Mouse (Mus musculus): ENCODE measurements around the gene Rras.
A peak's percentile ranks its signal among the peaks of the same experiment; 100 is the strongest.

The Rras gene

DNA sequence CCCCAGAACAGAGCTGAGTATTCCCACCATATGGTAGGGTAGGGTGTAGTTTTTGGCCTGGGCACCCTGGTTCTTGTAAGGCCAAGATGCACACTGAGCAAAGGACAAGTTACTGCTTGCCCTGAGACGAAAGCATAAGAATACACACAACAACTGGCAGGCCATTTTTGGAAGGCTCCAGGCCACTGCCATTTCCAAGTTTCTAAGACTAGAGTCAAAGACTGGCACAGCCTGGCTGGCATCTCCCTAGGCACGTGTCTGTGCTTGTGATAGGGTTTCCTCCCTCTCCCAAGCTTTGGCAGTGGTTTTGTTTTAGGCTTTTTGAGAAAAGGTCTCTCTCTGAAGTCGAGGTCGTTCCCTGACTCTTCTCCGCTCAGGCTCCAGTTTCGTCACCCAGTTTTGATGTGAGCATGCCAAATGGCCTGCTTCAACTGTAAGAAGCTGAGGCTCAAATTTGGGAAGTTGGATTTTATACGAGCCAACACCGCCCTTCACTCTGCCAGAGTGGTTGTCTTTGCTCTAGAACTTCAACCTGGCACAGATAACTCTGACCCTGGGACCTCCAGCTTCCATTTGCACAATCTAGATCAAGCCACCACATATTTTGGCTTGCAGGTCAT is 8.0 kb downstream of the Rras start:
- DNase-seq (ENCODE audit: low read depth, low spot score), result no peak

DNA sequence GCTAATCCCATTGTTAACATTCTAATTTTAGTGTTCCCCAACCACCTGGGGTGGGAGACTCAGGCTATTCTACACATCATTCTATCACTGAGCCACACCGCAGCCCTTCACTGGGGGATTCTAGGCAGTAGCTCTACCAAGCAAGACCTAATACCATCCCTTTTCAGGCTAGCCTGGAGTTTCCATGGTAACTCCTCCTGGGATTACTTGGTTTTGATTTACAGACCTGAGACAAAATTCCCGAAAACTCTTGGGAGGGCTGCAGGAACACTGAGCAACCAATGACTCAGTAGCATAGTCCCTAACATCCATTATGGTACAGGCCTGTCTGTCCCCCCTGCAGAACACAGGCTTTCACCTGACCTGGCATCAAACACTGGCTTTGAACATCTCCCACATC is 8.5 kb downstream of the Rras start:
- no peak for DNase-seq (ENCODE audit: low read depth, low spot score)

- DNase-seq (ENCODE audit: low read depth, low spot score), result no peak
Measured at GRCm38 (mm10) chr7:45027761-45028160, 10.0 kb downstream of the Rras start.

DNA sequence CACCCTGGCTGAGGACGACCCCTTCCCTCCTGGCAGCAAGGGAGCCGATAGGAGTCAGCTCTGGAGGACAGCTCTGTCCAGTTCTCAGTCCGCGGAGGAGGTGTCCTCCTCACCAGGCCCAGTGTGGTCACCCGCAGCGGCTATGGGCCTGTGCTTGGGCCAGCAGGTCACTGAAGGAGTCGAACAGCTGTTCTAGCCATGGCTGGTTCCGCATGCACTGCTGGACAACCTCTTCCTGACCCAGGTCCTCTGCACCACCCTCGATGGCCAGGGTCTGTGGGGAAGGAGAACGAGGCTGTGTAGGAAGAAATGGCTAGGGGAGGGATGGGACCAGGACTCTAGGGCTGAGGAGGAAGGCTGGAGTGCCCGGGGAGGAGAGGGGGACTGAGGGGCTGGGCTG is 10.6 kb downstream of the Rras start:
- no peak for DNase-seq (ENCODE audit: low read depth, low spot score)

- DNase-seq (ENCODE audit: low read depth, low spot score), result no peak
Measured at GRCm38 (mm10) chr7:45029995-45030394, 12.2 kb downstream of the Rras start.

DNA sequence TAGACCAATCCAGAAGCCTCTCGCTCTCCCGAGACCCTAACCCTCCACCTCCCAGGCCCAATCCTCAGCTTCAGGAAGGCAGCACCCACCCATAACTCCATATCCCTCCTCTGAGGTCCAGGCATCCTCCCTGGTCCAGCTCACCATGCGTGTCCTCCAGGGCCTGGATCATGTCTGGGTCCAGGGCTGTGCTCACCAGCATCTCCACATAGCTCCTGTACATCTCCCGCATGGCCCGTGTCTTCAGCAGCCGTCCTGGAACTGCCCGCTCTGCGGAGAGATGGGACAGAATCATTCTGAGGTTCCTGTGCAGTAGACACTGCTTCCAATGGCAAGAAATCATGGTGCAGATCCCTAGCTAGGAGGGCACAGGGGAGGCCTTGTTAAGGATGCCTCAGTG is 13.1 kb downstream of the Rras start:
- DNase-seq (ENCODE audit: low read depth, low spot score), result no peak

GRCm38 (mm10) chr7:45033722-45034359 is 16.1 kb downstream of the Rras start:
- no peak for DNase-seq (ENCODE audit: low read depth, low spot score)

GRCm38 (mm10) chr7:45035631-45036030 is 17.9 kb downstream of the Rras start:
- DNase-seq (ENCODE audit: low read depth, low spot score), result no peak

DNA sequence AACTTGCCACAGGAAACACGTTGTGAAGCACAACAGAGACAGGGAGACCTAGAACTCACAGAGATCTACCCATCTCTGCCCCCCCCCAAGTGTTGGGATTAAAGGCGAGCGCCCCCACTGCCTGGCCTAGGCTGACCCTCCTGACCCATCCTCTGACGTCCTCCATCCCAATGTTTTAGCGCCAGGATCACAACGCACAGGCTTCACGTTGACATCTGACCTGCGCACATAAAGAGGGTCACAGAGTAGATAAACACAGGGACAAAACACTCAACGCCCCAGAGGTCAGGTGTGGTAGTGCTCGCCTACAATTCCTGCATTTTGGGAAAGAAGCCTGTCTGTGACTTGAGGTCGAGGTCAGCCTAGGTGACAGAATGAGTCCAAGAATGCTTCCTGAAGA is 18.9 kb downstream of the Rras start:
- DNase-seq (ENCODE audit: low read depth, low spot score), result peak; percentile 47

- DNase-seq (ENCODE audit: low read depth, low spot score), result peak; percentile 75
Measured at GRCm38 (mm10) chr7:45037720-45038361, 20.1 kb downstream of the Rras start.

- no peak for DNase-seq (ENCODE audit: low read depth, low spot score)
Measured at GRCm38 (mm10) chr7:45038411-45038810, 20.6 kb downstream of the Rras start.

GRCm38 (mm10) chr7:45040851-45041250 is 23.1 kb downstream of the Rras start:
- DNase-seq (ENCODE audit: low read depth, low spot score), result no peak

GRCm38 (mm10) chr7:45043307-45043706 is 25.5 kb downstream of the Rras start:
- no peak for DNase-seq (ENCODE audit: low read depth, low spot score)

GRCm38 (mm10) chr7:45045741-45046140 is 28.0 kb downstream of the Rras start:
- no peak for DNase-seq (ENCODE audit: low read depth, low spot score)

GRCm38 (mm10) chr7:45046853-45047350 is 29.1 kb downstream of the Rras start:
- DNase-seq (ENCODE audit: low read depth, low spot score), result no peak

DNA sequence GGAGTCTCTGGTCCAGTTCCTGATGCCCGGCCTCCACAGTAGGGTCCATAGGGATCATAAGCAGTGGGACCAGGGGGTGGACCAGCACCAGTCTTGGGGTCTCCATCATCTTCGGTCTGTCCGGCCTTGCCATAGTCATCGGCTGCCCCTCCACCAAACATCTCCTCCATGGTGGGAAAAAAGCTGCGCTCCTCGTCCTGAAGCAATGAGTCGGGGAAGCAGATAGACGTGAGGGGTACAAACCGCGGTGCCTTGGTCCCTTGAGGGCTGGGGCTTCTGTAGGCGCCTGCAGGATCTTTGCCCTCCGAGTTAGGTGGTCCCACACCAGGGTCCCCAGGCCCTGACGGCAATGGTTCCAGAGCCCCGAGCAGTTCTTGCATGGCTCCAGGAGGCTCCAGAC is 29.7 kb downstream of the Rras start:
- DNase-seq (ENCODE audit: low read depth, low spot score), result no peak

DNA sequence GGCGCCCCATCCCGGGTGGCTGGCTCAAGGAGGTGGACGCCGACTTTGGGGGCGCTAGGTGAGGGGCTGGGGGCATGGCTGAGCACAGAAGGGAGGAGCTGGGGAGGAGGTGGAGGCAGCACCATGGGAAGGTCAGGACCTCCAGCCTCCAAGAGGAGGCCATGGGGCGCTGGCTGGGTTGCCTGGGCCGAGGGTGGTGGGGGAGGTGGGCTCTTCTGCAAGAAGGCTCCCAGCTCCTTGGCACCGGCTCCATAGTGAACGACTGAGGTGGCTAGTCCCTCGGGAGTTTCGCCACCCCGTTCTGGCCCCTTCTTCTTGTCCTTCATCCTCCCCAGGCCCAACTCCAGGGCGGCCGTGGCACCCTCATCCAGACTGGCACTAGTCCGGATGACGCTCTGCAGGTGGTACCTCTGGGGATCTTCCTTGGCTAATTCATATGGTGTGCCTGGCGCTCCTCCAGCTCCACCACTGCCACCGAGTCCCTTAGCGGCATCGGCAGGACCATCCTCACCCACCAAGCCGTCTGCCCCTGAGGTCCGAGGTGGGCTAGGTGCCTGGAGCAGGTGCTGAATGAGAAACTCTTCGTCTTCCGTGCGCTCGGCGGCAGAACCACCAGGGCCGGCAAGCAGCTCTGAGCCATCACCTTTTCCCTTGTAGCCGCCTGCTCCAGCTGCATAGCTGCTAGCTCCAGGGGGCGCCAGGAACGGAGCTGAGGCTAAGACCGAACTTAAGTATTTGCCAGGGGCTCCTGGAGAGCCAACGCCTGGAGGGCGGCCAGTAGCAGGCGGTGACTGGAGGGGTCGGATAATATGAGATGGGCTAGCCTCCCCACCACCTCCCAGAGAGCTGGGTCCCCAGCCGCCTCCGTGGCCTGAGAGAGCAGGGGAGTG is 30.5 kb downstream of the Rras start:
- DNase-seq (ENCODE audit: low read depth, low spot score), result peak; percentile 66

- DNase-seq (ENCODE audit: low read depth, low spot score), result no peak
Measured at GRCm38 (mm10) chr7:45048923-45049657, 31.3 kb downstream of the Rras start.

GRCm38 (mm10) chr7:45050945-45051600 is 33.3 kb downstream of the Rras start:
- peak; percentile 97 for DNase-seq (ENCODE audit: low read depth, low spot score)

GRCm38 (mm10) chr7:45051601-45051974 is 33.8 kb downstream of the Rras start:
- no peak for DNase-seq (ENCODE audit: low read depth, low spot score)
